Mouse (Mus musculus) adrenal gland, postnatal 14 days (tissue): ENCODE measurements around the gene Ddx43. TPM values are rescaled to one million over a fixed set of nuclear protein-coding genes. Genes with fewer than 3 reads are reported as not detected.
"Not testable (repeated sequence)": the region's sequence is repeated elsewhere in the genome, so short reads cannot be mapped to it uniquely, and the experiment has no call there.

Experiments used
- DNase-seq: peaks from one replicate; pipeline ENCODE4 v3.0.0; 2021; ENCODE audit warnings: mixed read lengths
- long read RNA-seq, 2 experiments: library from polyadenylated mRNA; stranded (forward); transcript quantifications; one replicate each; pipeline ENCODE4 v2.0.0; 2021
- total RNA-seq: library from RNA; stranded (reverse); gene quantifications from 2 replicates; pipeline ENCODE4 v1.2.3, GENCODE M21; 2021

Ddx43 gene
- 0.15 TPM in 1 of 2 replicates, not detected in the other for total RNA-seq
- long read RNA-seq, experiment 1 = 0 reads
- long read RNA-seq, experiment 2 = 0 reads

- DNase-seq = peak; percentile 45
These were observed at the start of gene Ddx43 for GRCm38 (mm10) chr9:78395630-78396351. TSS of gene Ddx43 (plus strand) at chr9:78395777.

- DNase-seq = no peak
These were observed 48.6 kb upstream of the Ddx43 start for GRCm38 (mm10) chr9:78347004-78347403.

GRCm38 (mm10) chr9:78348206-78349004 lies 47.2 kb upstream of the Ddx43 start:
- peak; percentile 52 for DNase-seq

GRCm38 (mm10) chr9:78349141-78349540 lies 46.4 kb upstream of the Ddx43 start:
- DNase-seq = not testable (repeated sequence)

GRCm38 (mm10) chr9:78350007-78350406 lies 45.6 kb upstream of the Ddx43 start:
- DNase-seq = not testable (repeated sequence)

- peak; percentile 24 for DNase-seq
These were observed 43.9 kb upstream of the Ddx43 start for GRCm38 (mm10) chr9:78351504-78352220.

- no peak for DNase-seq
These were observed 40.7 kb upstream of the Ddx43 start for GRCm38 (mm10) chr9:78354665-78355578.

GRCm38 (mm10) chr9:78355611-78356010 lies 40.0 kb upstream of the Ddx43 start, which contains the start of gene Gsta2:
TSS of gene Gsta2 (minus strand) at chr9:78355788.
- DNase-seq = no peak

GRCm38 (mm10) chr9:78358053-78358452 lies 37.5 kb upstream of the Ddx43 start:
- peak; percentile 83 for DNase-seq

GRCm38 (mm10) chr9:78359750-78360483 lies 35.7 kb upstream of the Ddx43 start:
- no peak for DNase-seq

GRCm38 (mm10) chr9:78360484-78360872 lies 35.1 kb upstream of the Ddx43 start:
- no peak for DNase-seq

GRCm38 (mm10) chr9:78363374-78363773 lies 32.2 kb upstream of the Ddx43 start:
- DNase-seq = no peak

- DNase-seq = no peak
These were observed 30.9 kb upstream of the Ddx43 start for GRCm38 (mm10) chr9:78364701-78365100.

GRCm38 (mm10) chr9:78365850-78366544 lies 29.6 kb upstream of the Ddx43 start:
- DNase-seq = no peak

- DNase-seq = not testable (repeated sequence)
These were observed 27.6 kb upstream of the Ddx43 start, which contains the start of gene Dppa5a for GRCm38 (mm10) chr9:78367959-78368358. TSS of gene Dppa5a (minus strand) at chr9:78368177.

- no peak for DNase-seq
These were observed 26.8 kb upstream of the Ddx43 start for GRCm38 (mm10) chr9:78368671-78369293.

- no peak for DNase-seq
These were observed 26.2 kb upstream of the Ddx43 start for GRCm38 (mm10) chr9:78369349-78369748.

- no peak for DNase-seq
These were observed 25.8 kb upstream of the Ddx43 start for GRCm38 (mm10) chr9:78369786-78370185.

GRCm38 (mm10) chr9:78371441-78371840 lies 24.1 kb upstream of the Ddx43 start:
- no peak for DNase-seq
